Mouse (Mus musculus): ENCODE data around the gene Irs1. TPM values are rescaled to one million over a fixed set of nuclear protein-coding genes. Genes with fewer than 3 reads are reported as not detected.

Irs1 gene
- polyA plus RNA-seq, 1 experiment = not detected

- TF ChIP-seq GATA1 (IDR thresholded peaks at IDR 0.05; ENCODE audit: low read length) = no peak
Observed at GRCm38 (mm10) chr1:82292771-82293170, 1.6 kb upstream of the Irs1 start.

GRCm38 (mm10) chr1:82291930-82292712, 905 bp upstream of the Irs1 start:
- no peak for TF ChIP-seq GATA1 (IDR thresholded peaks at IDR 0.05; ENCODE audit: low read length)

GRCm38 (mm10) chr1:82290723-82291150, 479 bp downstream of the Irs1 start:
- no peak for TF ChIP-seq GATA1 (IDR thresholded peaks at IDR 0.05; ENCODE audit: low read length)

DNA sequence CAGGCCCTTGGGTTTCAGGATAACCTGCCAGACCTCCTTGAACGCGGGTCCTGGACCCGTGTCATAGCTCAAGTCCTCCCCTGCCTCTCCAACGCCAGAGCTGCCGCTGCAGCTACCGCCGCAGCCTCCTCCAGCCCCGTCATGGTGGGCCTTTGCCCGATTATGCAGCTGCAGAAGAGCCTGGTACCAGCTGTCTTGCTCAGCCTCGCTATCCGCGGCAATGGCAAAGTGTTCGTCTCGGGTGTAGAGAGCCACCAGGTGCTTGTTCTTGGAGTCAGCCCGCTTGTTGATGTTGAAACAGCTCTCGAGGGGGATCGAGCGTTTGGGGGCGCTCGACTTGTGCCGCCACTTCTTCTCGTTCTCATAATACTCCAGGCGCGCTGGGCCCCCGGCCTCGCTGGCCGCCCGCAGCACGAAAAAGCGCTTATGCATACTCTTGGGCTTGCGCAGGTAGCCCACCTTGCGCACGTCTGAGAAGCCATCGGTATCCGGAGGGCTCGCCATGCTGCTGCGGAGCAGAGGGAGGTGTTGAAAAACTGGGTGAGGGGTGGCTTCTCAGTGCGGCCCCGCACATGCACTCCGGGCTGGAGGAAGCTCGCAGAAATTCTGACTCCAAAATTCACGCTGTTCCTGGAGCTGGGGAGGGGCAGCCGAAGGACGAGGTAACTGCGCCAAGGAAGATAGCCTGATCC, 1.1 kb downstream of the Irs1 start:
- TF ChIP-seq GATA1 (IDR thresholded peaks at IDR 0.05; ENCODE audit: low read length) = no peak

DNA sequence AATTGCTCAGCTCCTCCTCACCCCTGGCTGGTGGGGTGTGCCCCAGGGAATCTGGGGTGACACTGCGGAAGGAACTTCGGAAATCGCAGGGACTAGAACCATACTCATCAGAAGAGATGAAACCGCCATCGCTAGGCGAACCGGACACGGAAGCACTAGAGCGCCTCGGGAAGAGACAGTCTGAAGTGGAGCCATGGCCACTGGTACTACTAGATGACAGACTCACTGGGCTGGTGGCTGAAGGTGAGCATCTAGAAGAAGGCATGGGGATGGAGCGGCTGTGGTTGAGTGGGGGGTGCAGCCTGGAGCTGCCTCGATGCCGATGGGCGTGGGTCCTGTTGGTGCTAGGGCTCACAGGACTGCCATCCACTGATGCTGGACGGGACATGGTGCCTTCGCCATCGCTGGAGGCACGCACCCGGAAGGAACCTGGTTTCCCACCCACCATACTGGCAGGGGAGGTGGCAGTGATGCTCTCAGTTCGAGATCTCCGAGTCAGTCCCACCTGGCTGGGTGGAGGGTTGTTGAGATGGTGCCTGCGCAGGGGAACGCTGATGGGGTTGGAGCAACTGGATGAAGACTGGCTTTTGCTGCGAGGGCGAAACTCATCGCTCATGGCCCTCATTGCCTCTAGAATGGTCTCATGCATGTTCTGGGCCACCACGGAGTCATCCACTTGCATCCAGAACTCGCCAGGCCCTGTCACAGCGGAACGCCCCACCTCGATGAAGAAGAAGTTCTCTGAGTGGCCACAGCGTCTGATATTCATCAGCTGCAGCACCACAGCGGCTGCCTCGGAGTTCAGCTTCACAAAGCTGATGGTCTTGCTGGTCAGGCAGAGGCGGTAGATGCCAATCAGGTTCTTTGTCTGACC, 1.9 kb downstream of the Irs1 start:
- no peak for TF ChIP-seq GATA1 (IDR thresholded peaks at IDR 0.05; ENCODE audit: low read length)

DNA sequence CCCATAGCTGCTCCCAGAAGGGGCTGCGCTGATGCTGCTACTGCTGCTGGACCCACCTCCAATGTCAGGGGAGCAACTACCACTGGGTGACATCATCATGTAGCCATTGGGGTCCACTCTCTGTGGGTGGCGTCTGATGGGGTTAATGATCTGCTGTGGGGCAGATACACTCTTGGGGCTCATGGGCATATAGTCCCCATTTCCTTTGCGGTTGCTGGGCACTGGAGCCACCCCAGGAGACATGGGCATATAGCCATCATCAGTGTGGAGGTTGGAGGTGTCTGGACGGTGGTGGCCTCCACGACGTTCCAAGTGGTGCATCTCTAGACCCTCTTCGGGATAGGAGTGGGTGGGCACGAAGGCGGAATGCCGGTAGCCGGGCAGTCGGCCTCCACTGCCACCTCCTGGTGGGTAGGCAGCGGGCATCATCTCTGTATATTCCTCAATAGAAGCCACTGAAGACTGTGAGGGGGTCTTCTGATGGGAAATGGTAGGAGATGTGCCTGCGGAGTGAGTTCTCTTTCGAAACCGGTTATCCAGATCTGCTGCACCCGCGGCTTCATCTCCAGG, 2.7 kb downstream of the Irs1 start:
- TF ChIP-seq GATA1 (IDR thresholded peaks at IDR 0.05; ENCODE audit: low read length) = no peak

- TF ChIP-seq GATA1 (IDR thresholded peaks at IDR 0.05; ENCODE audit: low read length) = no peak
Observed at GRCm38 (mm10) chr1:82287776-82288325, 3.4 kb downstream of the Irs1 start.

- no peak for TF ChIP-seq GATA1 (IDR thresholded peaks at IDR 0.05; ENCODE audit: low read length)
Observed at GRCm38 (mm10) chr1:82287052-82287775, 4.0 kb downstream of the Irs1 start.

DNA sequence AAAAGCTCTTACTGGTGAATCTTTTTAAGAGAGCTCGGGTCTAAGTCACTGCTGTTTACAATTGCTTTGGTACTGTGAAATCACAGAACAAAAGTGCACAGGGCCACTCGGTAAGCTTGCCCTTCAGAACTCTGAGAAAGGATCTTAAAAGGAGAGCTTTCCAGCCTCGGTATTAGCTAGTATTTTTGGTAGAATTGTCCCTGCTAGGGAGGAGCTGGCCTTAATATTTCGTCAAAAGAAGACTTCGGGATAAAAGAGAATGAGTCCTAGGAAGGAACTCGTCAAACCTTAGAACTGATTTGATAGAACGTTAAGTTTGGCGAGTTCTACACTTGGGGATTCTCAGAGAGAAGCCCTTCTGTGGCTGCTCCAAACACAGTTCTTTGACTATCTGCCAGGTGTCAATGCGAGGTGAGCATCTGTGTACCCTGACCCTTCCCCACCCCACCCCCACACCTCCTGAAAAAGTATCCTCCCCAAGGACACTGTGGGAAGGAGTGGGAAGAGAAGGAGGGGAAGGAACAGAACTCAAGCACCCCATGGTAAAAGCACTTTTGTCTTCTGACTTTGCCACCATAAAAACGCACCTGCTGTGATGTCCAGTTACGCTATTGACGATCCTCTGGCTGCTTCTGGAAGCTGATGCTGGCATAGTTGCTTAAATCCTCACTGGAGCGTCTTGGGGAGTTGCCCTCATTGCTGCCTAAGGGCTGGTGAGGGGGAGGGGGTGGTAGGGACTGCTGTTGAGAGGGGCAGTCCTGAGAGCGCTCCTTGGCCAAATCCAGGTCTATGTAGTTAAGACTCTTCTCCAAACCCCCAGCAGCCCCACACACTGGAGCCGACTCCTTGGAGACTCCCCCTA, 4.8 kb downstream of the Irs1 start:
- no peak for TF ChIP-seq GATA1 (IDR thresholded peaks at IDR 0.05; ENCODE audit: low read length)

DNA sequence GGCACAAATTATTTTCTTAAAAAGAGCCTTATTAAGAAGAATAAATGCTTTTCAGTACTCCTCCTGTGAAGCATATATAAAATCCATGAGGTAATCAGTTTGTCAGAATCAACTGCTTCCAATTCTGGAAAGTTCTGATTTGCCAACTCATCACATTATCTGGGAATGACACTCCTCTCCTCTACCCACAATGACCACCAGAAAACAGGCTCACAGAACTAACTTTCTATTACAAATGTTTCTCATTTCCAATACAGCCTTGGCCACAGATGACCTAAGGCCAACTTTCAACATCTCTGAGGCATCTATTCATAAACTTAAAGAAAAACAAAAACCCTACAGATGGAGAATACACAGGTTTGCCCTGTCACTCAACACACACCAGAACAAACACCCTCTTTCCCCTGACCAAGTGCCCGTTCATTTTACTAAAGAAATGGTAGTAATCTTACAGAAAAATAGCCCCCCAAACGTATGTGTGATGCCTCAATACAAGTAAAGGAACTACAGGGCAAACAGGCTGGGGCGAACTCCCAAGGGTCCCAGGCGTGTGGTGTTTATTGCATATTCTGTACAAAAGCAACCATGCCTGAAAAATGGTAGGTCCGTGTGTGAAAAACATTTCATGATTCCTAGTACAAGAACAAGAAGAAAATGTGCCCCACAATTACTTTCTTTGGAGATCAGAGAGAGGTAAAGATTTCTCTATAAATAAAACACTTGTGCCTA, 5.6 kb downstream of the Irs1 start:
- no peak for TF ChIP-seq GATA1 (IDR thresholded peaks at IDR 0.05; ENCODE audit: low read length)

DNA sequence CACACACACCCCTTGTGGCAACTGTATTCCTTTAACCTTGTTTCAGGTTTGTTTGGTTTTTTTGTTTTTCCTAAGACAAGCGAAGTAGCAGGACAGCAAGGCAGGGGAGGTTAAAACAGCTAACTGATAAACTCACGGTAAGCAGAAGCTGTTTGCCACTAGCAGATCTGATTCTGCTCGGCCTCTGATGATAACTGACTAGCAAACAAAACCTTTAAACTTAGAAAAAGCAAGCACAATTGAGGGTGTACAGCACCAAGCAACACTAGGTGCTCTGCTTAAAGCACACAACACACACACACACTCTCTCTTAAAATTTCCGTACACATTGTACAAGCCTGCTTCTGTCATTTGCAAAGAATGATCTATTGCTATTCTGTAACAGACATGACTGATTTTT, 6.8 kb downstream of the Irs1 start:
- TF ChIP-seq GATA1 (IDR thresholded peaks at IDR 0.05; ENCODE audit: low read length) = no peak

- no peak for TF ChIP-seq GATA1 (IDR thresholded peaks at IDR 0.05; ENCODE audit: low read length)
Observed at GRCm38 (mm10) chr1:82283901-82284301, 7.3 kb downstream of the Irs1 start.

- no peak for TF ChIP-seq GATA1 (IDR thresholded peaks at IDR 0.05; ENCODE audit: low read length)
Observed at GRCm38 (mm10) chr1:82282992-82283611, 8.1 kb downstream of the Irs1 start.
